Mouse (Mus musculus) MEL (cell line): Measurements from ENCODE around the gene Brca1. TPM values are rescaled to one million over a fixed set of nuclear protein-coding genes. Genes with fewer than 3 reads are reported as not detected.

Experiments
- DNase-seq: peaks from one replicate; pipeline ENCODE4 v3.0.0; 2011; ENCODE audit warnings: low read depth, low spot score
- H3K27ac ChIP-seq: 2 replicates; pipeline ENCODE4 v1.5.1; 2012; ENCODE audit warnings: low read depth, mild to moderate bottlenecking, control low read depth, low read length, moderate library complexity; ENCODE audit not compliant: control insufficient read depth
- H3K27me3 ChIP-seq, 2 experiments: fragments of 150-350 bp in 1 of 2; sonication (generic) in 1 of 2; 2 replicates each; pipeline ENCODE4 v1.6.1; 2012; ENCODE audit warnings: low read length in 2 of 2, mild to moderate bottlenecking in 2 of 2, improper control_type of control experiment in 1 of 2, moderate library complexity in 1 of 2; ENCODE audit not compliant: insufficient read depth in 2 of 2, control insufficient read depth in 1 of 2
- H3K36me3 ChIP-seq, 2 experiments: 2 replicates each; pipeline ENCODE4 v1.6.1; 2012 to 2014; ENCODE audit warnings: low read length in 2 of 2, improper control_type of control experiment in 1 of 2, inconsistent platforms in 1 of 2, mild to moderate bottlenecking in 1 of 2; ENCODE audit not compliant: insufficient read depth in 2 of 2, control insufficient read depth in 1 of 2
- H3K4me1 ChIP-seq, 2 experiments: fragments of 150-350 bp in 1 of 2; sonication (generic) in 1 of 2; 2 replicates each; pipeline ENCODE4 v1.6.1; 2012; ENCODE audit warnings: low read length in 2 of 2, improper control_type of control experiment in 1 of 2, mild to moderate bottlenecking in 1 of 2; ENCODE audit not compliant: insufficient read depth in 2 of 2, control insufficient read depth in 1 of 2
- H3K4me3 ChIP-seq, 2 experiments: fragments of 150-350 bp in 1 of 2; sonication (generic) in 1 of 2; 2 replicates each; pipeline ENCODE4 v1.5.1; 2012; ENCODE audit warnings: low read depth in 2 of 2, low read length in 2 of 2, mild to moderate bottlenecking in 2 of 2, moderate library complexity in 2 of 2, control low read depth in 1 of 2, improper control_type of control experiment in 1 of 2; ENCODE audit not compliant: control insufficient read depth in 1 of 2, insufficient read depth in 1 of 2
- H3K79me2 ChIP-seq: 2 replicates; pipeline ENCODE4 v1.6.1; 2012; ENCODE audit warnings: mild to moderate bottlenecking, low read length, moderate library complexity; ENCODE audit not compliant: control insufficient read depth, poor library complexity, insufficient read depth
- H3K9ac ChIP-seq: 2 replicates; pipeline ENCODE4 v1.6.1; 2012; ENCODE audit warnings: low read depth, mild to moderate bottlenecking, control low read depth, low read length, moderate library complexity; ENCODE audit not compliant: control insufficient read depth, poor library complexity, severe bottlenecking
- H3K9me3 ChIP-seq: fragments of 150-350 bp; sonication (generic); replicated peaks from 2 replicates; pipeline ENCODE4 v1.6.1; 2012; ENCODE audit warnings: mild to moderate bottlenecking, low read length, improper control_type of control experiment, moderate library complexity; ENCODE audit not compliant: insufficient read depth
- CTCF ChIP-seq, 3 experiments: IDR thresholded peaks in 2 of 3; conservative IDR thresholded peaks in 1 of 3; 2 replicates each; pipeline ENCODE4 v1.5.1; 2011 to 2012; ENCODE audit warnings: low read length in 3 of 3, low read depth in 2 of 3, mild to moderate bottlenecking in 2 of 3, improper control_type of control experiment in 1 of 3, inconsistent platforms in 1 of 3, mixed read lengths in 1 of 3, moderate library complexity in 1 of 3; ENCODE audit not compliant: control insufficient read depth in 1 of 3, insufficient read depth in 1 of 3, poor library complexity in 1 of 3, severe bottlenecking in 1 of 3
- ELF1 ChIP-seq: IDR thresholded peaks from 2 replicates; pipeline ENCODE4 v1.6.1; 2014; ENCODE audit warnings: low read depth, mild to moderate bottlenecking, inconsistent platforms, low read length, improper control_type of control experiment, moderate library complexity
- EP300 ChIP-seq, 2 experiments: IDR thresholded peaks; 2 replicates each; pipeline ENCODE4 v1.6.1; 2011; ENCODE audit warnings: improper control_type of control experiment in 2 of 2, low read length in 2 of 2, low read depth in 1 of 2, mild to moderate bottlenecking in 1 of 2
- HCFC1 ChIP-seq: IDR thresholded peaks from 2 replicates; pipeline ENCODE4 v1.6.1; 2012; ENCODE audit warnings: low read depth, mild to moderate bottlenecking, inconsistent platforms, low read length, improper control_type of control experiment, moderate library complexity
- MAFK ChIP-seq: IDR thresholded peaks from 2 replicates; pipeline ENCODE4 v1.6.1; 2011; ENCODE audit warnings: low read depth, mild to moderate bottlenecking, low read length, improper control_type of control experiment, borderline replicate concordance
- MEF2A ChIP-seq: IDR thresholded peaks from 2 replicates; pipeline ENCODE4 v1.6.1; 2014; ENCODE audit warnings: low read depth, mild to moderate bottlenecking, inconsistent platforms, low read length, improper control_type of control experiment; ENCODE audit not compliant: poor library complexity, insufficient replicate concordance, severe bottlenecking; ENCODE audit errors: extremely low read depth
- MXI1 ChIP-seq: IDR thresholded peaks from 2 replicates; pipeline ENCODE4 v1.6.1; 2011; ENCODE audit warnings: mild to moderate bottlenecking, low read depth, low read length, improper control_type of control experiment
- NRF1 ChIP-seq: IDR thresholded peaks from 2 replicates; pipeline ENCODE4 v1.6.1; 2014; ENCODE audit warnings: low read depth, mild to moderate bottlenecking, inconsistent platforms, low read length, improper control_type of control experiment, moderate library complexity; ENCODE audit not compliant: poor library complexity, insufficient read depth, severe bottlenecking
- POLR2A ChIP-seq, 2 experiments: IDR thresholded peaks; 2 replicates each; pipeline ENCODE4 v1.6.1; 2011 to 2012; ENCODE audit warnings: low read length in 2 of 2, mild to moderate bottlenecking in 2 of 2, control low read depth in 1 of 2, improper control_type of control experiment in 1 of 2, low read depth in 1 of 2, moderate library complexity in 1 of 2; ENCODE audit not compliant: control insufficient read depth in 1 of 2, insufficient read depth in 1 of 2, poor library complexity in 1 of 2
- POLR2AphosphoS2 ChIP-seq: IDR thresholded peaks from 2 replicates; pipeline ENCODE4 v1.6.1; 2011; ENCODE audit warnings: low read length, improper control_type of control experiment
- POLR2AphosphoS5 ChIP-seq: IDR thresholded peaks from 2 replicates; pipeline ENCODE4 v1.6.1; 2012; ENCODE audit warnings: low read depth, borderline replicate concordance, mild to moderate bottlenecking, inconsistent platforms, low read length, moderate library complexity, mixed read lengths
- RAD21 ChIP-seq: IDR thresholded peaks from 2 replicates; pipeline ENCODE4 v1.6.1; 2011; ENCODE audit warnings: mild to moderate bottlenecking, low read depth, low read length, improper control_type of control experiment
- RCOR1 ChIP-seq: IDR thresholded peaks from 2 replicates; pipeline ENCODE4 v1.6.1; 2012; ENCODE audit warnings: low read depth, mild to moderate bottlenecking, inconsistent platforms, low read length, improper control_type of control experiment
- SIN3A ChIP-seq: IDR thresholded peaks from 2 replicates; pipeline ENCODE4 v1.6.1; 2012; ENCODE audit warnings: low read length, improper control_type of control experiment, inconsistent platforms
- SMC3 ChIP-seq: IDR thresholded peaks from 2 replicates; pipeline ENCODE4 v1.6.1; 2011; ENCODE audit warnings: low read depth, low read length, improper control_type of control experiment
- TBP ChIP-seq: IDR thresholded peaks from 2 replicates; pipeline ENCODE4 v1.8.0; 2011; ENCODE audit warnings: low read depth, low read length, improper control_type of control experiment
- USF1 ChIP-seq: IDR thresholded peaks from 2 replicates; pipeline ENCODE4 v1.6.1; 2014; ENCODE audit warnings: low read depth, mild to moderate bottlenecking, inconsistent platforms, low read length, improper control_type of control experiment, moderate library complexity
- USF2 ChIP-seq, 2 experiments: IDR thresholded peaks; 2 replicates each; pipeline ENCODE4 v1.6.1; 2011 to 2012; ENCODE audit warnings: improper control_type of control experiment in 2 of 2, low read length in 2 of 2, borderline replicate concordance in 1 of 2, inconsistent platforms in 1 of 2, low read depth in 1 of 2, mild to moderate bottlenecking in 1 of 2; ENCODE audit not compliant: insufficient read depth in 1 of 2
- ZC3H11A ChIP-seq: IDR thresholded peaks from 2 replicates; pipeline ENCODE4 v1.6.1; 2012; ENCODE audit warnings: low read depth, mild to moderate bottlenecking, inconsistent platforms, low read length, improper control_type of control experiment
- ZNF384 ChIP-seq: IDR thresholded peaks from 2 replicates; pipeline ENCODE4 v1.6.1; 2012; ENCODE audit warnings: low read depth, mild to moderate bottlenecking, inconsistent platforms, low read length, improper control_type of control experiment
- polyA plus RNA-seq, 2 experiments: library from polyadenylated mRNA; stranded (reverse) in 1 of 2; unstranded in 1 of 2; fragments of >175 nt in 1 of 2; fragments of >200 nt in 1 of 2; gene quantifications; 2 replicates each; pipeline versions ENCODE4 v1.2.1 to v1.2.4; 2012; ENCODE audit warnings: low replicate concordance in 2 of 2, low read depth in 1 of 2; ENCODE audit not compliant: insufficient read length in 2 of 2, insufficient read depth in 1 of 2, missing spikeins in 1 of 2
- total RNA-seq: library from RNA; depleted of rRNA; stranded (reverse); fragments of 300-350 nt; gene quantifications from 2 replicates; pipeline ENCODE4 v1.2.3, GENCODE M21; 2012

Brca1 gene
- total and polyA plus RNA-seq, 3 experiments = 25.7 to 1,155 (median 35.3) TPM

DNA sequence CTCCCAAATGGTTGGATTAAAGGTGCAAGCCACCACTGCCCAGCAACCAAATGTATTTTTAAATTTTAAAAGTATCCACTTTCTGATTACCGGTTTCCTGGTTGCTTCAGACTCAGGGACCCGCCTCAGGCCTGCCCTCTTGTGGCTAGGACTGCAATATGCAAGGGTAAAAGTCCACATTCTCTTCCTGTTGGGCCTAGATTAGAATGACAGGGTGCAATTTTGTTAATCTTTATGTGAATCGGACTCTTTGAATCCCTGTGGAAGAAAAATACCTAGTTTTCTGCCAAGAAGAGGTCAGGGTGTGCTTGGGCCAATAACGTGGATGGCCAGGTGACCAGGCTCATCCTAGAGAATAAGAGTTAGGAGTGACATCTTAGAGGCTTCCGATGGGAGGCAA is 37.7 kb upstream of the Brca1 start:
- peaks cover 0 to 5% of the 10 kb centered on the region in 2 experiments; a peak in 1 of 4 replicates for H3K4me1 ChIP-seq
- no peak for TF ChIP-seq POLR2A (IDR thresholded peaks at IDR 0.05; ENCODE audit: control insufficient read depth in 1 of 2, insufficient read depth in 1 of 2, low read depth in 1 of 2, low read length in 2 of 2, poor library complexity in 1 of 2)
- peak; percentile 68 for TF ChIP-seq SMC3
- peak; percentile 56 for TF ChIP-seq RAD21
- 0 out of 4 replicates have a peak, but pooled peaks of 1 of the 2 experiments have one; percentile 14 for TF ChIP-seq EP300 (IDR thresholded peaks at IDR 0.05; ENCODE audit: low read depth in 1 of 2, low read length in 2 of 2)
- no peak for TF ChIP-seq POLR2AphosphoS2
- TF ChIP-seq POLR2AphosphoS5 = no peak
- no peak for TF ChIP-seq MXI1
- peak; percentile 64 for TF ChIP-seq SIN3A
- 0 out of 2 replicates have a peak, but pooled peaks have one; percentile 7 for TF ChIP-seq ZNF384
- TF ChIP-seq MEF2A = no peak
- TF ChIP-seq ELF1 = peak; percentile 82
- peak; percentile 48; the same call in 1 of the 2 replicates for TF ChIP-seq HCFC1
- no peak for TF ChIP-seq MAFK
- no peak for TF ChIP-seq NRF1
- peak; percentile 43; the same call in 1 of the 2 replicates for TF ChIP-seq TBP
- peak; percentile 86 to 91 (median 90) for TF ChIP-seq CTCF (IDR thresholded peaks at IDR 0.05 in 2 of 3, conservative IDR thresholded peaks at IDR 0.05 in 1 of 3; ENCODE audit: control insufficient read depth in 1 of 3, insufficient read depth in 1 of 3, low read depth in 2 of 3, low read length in 3 of 3, poor library complexity in 1 of 3, severe bottlenecking in 1 of 3)
- no peak for TF ChIP-seq USF2 (IDR thresholded peaks at IDR 0.05; ENCODE audit: borderline replicate concordance in 1 of 2, insufficient read depth in 1 of 2, low read depth in 1 of 2, low read length in 2 of 2)
- peak; percentile 27; the same call in 1 of the 2 replicates for TF ChIP-seq ZC3H11A
- no peaks in the 10 kb centered on the region for H3K27me3 ChIP-seq
- no peaks in the 10 kb centered on the region for H3K9me3 ChIP-seq
- DNase-seq = peak; percentile 90
- H3K36me3 ChIP-seq = no peaks in the 10 kb centered on the region; a peak in 1 of 4 replicates
- no peak overlapping the region for H3K27ac ChIP-seq
- H3K4me3 ChIP-seq = no peak overlapping the region; a peak in 1 of 4 replicates
- H3K79me2 ChIP-seq = no peaks in the 10 kb centered on the region
- H3K9ac ChIP-seq = peak overlapping the region; percentile 55

DNA sequence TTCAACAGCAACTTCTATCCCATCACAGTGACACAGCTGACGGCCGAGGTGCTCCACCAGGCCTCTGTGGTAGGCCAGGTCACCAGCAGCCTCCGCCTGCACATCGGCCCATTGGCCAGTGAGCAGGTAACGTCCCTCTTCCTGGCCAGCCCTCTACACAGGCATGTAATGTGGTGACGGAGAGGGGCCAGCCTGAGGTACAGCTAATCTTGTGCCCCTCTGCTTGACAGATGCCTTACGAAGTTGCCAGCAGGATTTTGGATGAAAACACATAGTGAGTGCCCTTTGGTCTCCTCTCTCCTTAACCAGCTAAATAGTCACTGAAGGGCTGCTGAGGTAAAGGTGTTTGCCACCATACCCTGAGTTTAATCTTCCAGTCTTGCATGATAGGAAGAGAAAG is 37.1 kb upstream of the Brca1 start:
- TF ChIP-seq USF1 = no peak
- TF ChIP-seq RCOR1 = no peak
- Histone ChIP-seq H3K4me3 (no peak overlapping the region; a peak in 1 of 4 replicates), H3K9ac (peak overlapping the region; percentile 55; the same call in 1 of the 2 replicates), H3K9me3 (no peaks in the 10 kb centered on the region), H3K4me1 (peaks cover 0 to 5% of the 10 kb centered on the region in 2 experiments; a peak in 1 of 4 replicates), H3K27me3 (no peaks in the 10 kb centered on the region), H3K79me2 (no peaks in the 10 kb centered on the region), H3K36me3 (no peaks in the 10 kb centered on the region; a peak in 1 of 4 replicates), H3K27ac (no peak overlapping the region)
- DNase-seq = peak; percentile 35
